Mouse (Mus musculus) gastrocnemius, adult 2 months (tissue): ENCODE data around the gene E130309D02Rik. TPM values are rescaled to one million over a fixed set of nuclear protein-coding genes. Genes with fewer than 3 reads are reported as not detected.

Experiments used
- DNase-seq: peaks from one replicate; pipeline ENCODE4 v3.0.0; 2022
- H3K27ac ChIP-seq: fragments of 200-600 bp; 2 replicates; pipeline ENCODE4 v1.8.1; 2022; ENCODE audit warnings: mild to moderate bottlenecking
- H3K4me3 ChIP-seq: fragments of 200-600 bp; 2 replicates; pipeline ENCODE4 v1.8.1; 2022; ENCODE audit warnings: mild to moderate bottlenecking, moderate library complexity
- CTCF ChIP-seq: fragments of 200-600 bp; IDR thresholded peaks from 2 replicates; pipeline ENCODE4 v1.8.1; 2022; ENCODE audit warnings: antibody characterized with exemption, mild to moderate bottlenecking, moderate library complexity
- intact Hi-C: fragments of 180-260 bp; cut with DNase I; formaldehyde crosslinking; loops from one replicate; pipeline ENCODE4 v1.15.1; 2025
- total RNA-seq, 2 experiments: library from RNA; stranded (reverse); gene quantifications; 2 replicates each; pipeline ENCODE4 v1.2.3; 2021

Gene E130309D02Rik
- total RNA-seq, 2 experiments from 2014 or later: 11.1 to 11.5 TPM

GRCm38 (mm10) chr5:143253881-143254486, 61.2 kb downstream of the E130309D02Rik start:
- intact Hi-C loops: no loop called here
- Histone ChIP-seq H3K4me3 (peak overlapping the region; percentile 57), H3K27ac (no peak overlapping the region)
- TF ChIP-seq CTCF: no peak
- no peak for DNase-seq

- Histone ChIP-seq H3K4me3 (peak overlapping the region; percentile 57), H3K27ac (no peak overlapping the region)
- no peak for DNase-seq
- TF ChIP-seq CTCF: no peak
- intact Hi-C loops: no loop called here
These were observed 61.8 kb downstream of the E130309D02Rik start for GRCm38 (mm10) chr5:143253186-143253880.

- no peak for TF ChIP-seq CTCF
- intact Hi-C loops: no loop called here
- no peak overlapping the region for H3K27ac ChIP-seq
- no peak for DNase-seq
- peak overlapping the region; percentile 57 for H3K4me3 ChIP-seq
These were observed 62.4 kb downstream of the E130309D02Rik start for GRCm38 (mm10) chr5:143252791-143253185.

GRCm38 (mm10) chr5:143252039-143252438, 63.1 kb downstream of the E130309D02Rik start:
- no peak overlapping the region for H3K27ac ChIP-seq
- H3K4me3 ChIP-seq: no peak overlapping the region
- TF ChIP-seq CTCF: no peak
- no peak for DNase-seq
- intact Hi-C loops: no loop called here

Other genes with a start within 250 kb of the E130309D02Rik start
- gene Rnf216, start 202.4 kb downstream of the E130309D02Rik start, total RNA-seq: 10 to 100 TPM; 19.0 to 19.8 TPM
- not detected for gene Olfr718-ps1, start 167.8 kb downstream of the E130309D02Rik start, total RNA-seq
- gene Rbak, start 134.6 kb downstream of the E130309D02Rik start, total RNA-seq: 1 to 10 TPM; 3.6 to 4.0 TPM
- gene Spdye4b, start 134.3 kb downstream of the E130309D02Rik start, total RNA-seq: not detected
- not detected for gene Spdye4a, start 88.5 kb downstream of the E130309D02Rik start, total RNA-seq
- 1 to 10 TPM; 7.1 to 8.0 TPM for gene Zfp12, start 80.2 kb downstream of the E130309D02Rik start, total RNA-seq
- gene Zfp316, start 45.3 kb downstream of the E130309D02Rik start, total RNA-seq: 1 to 10 TPM; 3.2 to 3.6 TPM
- under 1 TPM in 1 of 2 experiments, not detected in 1; 0.08 TPM for gene Zfp853, start 21.7 kb downstream of the E130309D02Rik start, total RNA-seq
- gene Zdhhc4, start 13.9 kb upstream of the E130309D02Rik start, total RNA-seq: 10 to 100 TPM; 35.0 to 40.6 TPM
- not detected for gene Grid2ip, start 42.0 kb upstream of the E130309D02Rik start, total RNA-seq
- gene Kdelr2, start 88.5 kb upstream of the E130309D02Rik start, total RNA-seq: 10 to 100 TPM; 33.1 to 37.6 TPM
- 1 to 10 TPM; 8.0 to 10.0 TPM for gene Daglb, start 149.2 kb upstream of the E130309D02Rik start, total RNA-seq
- gene Rac1, start 212.7 kb upstream of the E130309D02Rik start, total RNA-seq: 100 to 1,000 TPM; 211 to 236 TPM